Mouse (Mus musculus): ENCODE results near the gene Vapb.

GRCm38 (mm10) chr2:173702096-173702866 lies 35.0 kb upstream of the Vapb start:
- no peak for TF ChIP-seq CTCF (IDR thresholded peaks at IDR 0.05 in 2 of 3, conservative IDR thresholded peaks at IDR 0.05 in 1 of 3; ENCODE audit: control insufficient read depth in 1 of 3, insufficient read depth in 1 of 3, low read depth in 2 of 3, low read length in 3 of 3, poor library complexity in 1 of 3, severe bottlenecking in 1 of 3)
- TF ChIP-seq ETS1 (IDR thresholded peaks at IDR 0.05; ENCODE audit: low read depth, low read length), result no peak
- no peak for TF ChIP-seq ZNF384 (IDR thresholded peaks at IDR 0.05; ENCODE audit: low read depth, low read length)

Measured in MEL (cell line).